ENCODE assay signal across 12 mouse cellular contexts in the genomic region with DNA sequence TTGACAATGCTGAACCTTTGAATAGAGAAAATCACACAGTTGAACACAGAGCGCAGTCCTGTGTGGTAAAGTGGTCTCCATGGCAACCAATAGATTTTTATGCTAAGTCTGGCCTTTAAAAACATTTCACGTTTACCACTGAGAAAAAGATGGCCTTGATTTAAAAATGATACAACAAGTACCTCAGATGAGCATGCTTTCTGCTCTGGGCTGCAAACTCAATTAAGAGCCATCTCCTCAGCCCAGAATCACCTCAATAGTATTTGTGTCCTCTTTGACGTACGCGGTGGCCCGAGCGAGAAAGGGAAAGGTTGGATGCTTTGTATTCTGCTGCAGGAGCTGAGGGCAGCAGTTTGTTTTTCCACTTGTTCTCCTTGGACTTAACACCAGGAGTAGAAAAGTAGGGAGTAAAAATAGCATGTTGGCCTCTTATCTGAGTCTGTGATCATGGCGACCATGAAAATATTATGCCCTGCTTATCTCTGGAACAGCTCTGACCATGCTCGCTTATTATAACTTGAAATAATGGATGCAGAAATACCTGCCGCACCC.
A peak's percentile ranks its signal among the peaks of the same experiment; 100 is the strongest.
DNase-seq lines count a peak whose midpoint lies in the region; ATAC-seq and TF ChIP-seq lines count a peak whose summit lies in the region.
"Had no signal": no experiment of that assay in that cellular context is flagged by ENCODE, and none has a peak within 500 bp of the region (broad histone marks: within the 10 kb centered on the region; RNA-seq: fewer than 3 reads in every experiment).

No protein-coding gene starts in this region.

- no peak for TF ChIP-seq CTCF in left cerebral cortex, adult 2 months (IDR thresholded peaks at IDR 0.05)
- no peak for TF ChIP-seq CTCF in forebrain, postnatal 0 days (IDR thresholded peaks at IDR 0.05; ENCODE audit: low read depth)

- peak; percentile 91 for ATAC-seq in forebrain, postnatal 0 days
- no peak for ATAC-seq in heart, embryonic 14.5 days (ENCODE audit: insufficient number of reproducible peaks, insufficient read depth, low FRiP score, low read depth)
- peak; percentile 78 for ATAC-seq in midbrain, embryonic 16.5 days
- no peak for ATAC-seq in megakaryocyte progenitor cell, adult 5-6 weeks (replicated peaks; ENCODE audit: poor library complexity)

- H3K4me3 ChIP-seq in left cerebral cortex, adult 2 months: no peak overlapping the region
- H3K4me3 ChIP-seq in forebrain, postnatal 0 days (ENCODE audit: low read depth, low read length): no peak overlapping the region
- H3K4me3 ChIP-seq in heart, embryonic 14.5 days (ENCODE audit: control insufficient read depth in 1 of 2, insufficient read depth in 1 of 2, low read depth in 1 of 2, low read length in 2 of 2): no peak overlapping the region
- no peak overlapping the region for H3K4me3 ChIP-seq in midbrain, embryonic 16.5 days (ENCODE audit: low read depth, low read length)
- H3K4me3 ChIP-seq: neural tube, embryonic 12.5 days had no signal

- 41% methylated on average over 10 of the region's 10 CpGs for WGBS in forebrain, postnatal 0 days
- WGBS in heart, embryonic 14.5 days: 38% methylated on average over 10 of the region's 10 CpGs
- 52% methylated on average over 10 of the region's 10 CpGs for WGBS in midbrain, embryonic 16.5 days

- H3K9ac ChIP-seq in forebrain, postnatal 0 days: no peak overlapping the region
- peak overlapping the region; percentile 46; the same call in 1 of the 2 replicates for H3K9ac ChIP-seq in heart, embryonic 14.5 days (ENCODE audit: low read length)
- no peak overlapping the region for H3K9ac ChIP-seq in midbrain, embryonic 16.5 days (ENCODE audit: low read depth, low read length)
- H3K9ac ChIP-seq: neural tube, embryonic 12.5 days had no signal

- DNase-seq in left cerebral cortex, adult 2 months (ENCODE audit: extremely low spot score in 1 of 2, low spot score in 2 of 2): no peak
- no peak for DNase-seq in left cerebral cortex, adult 8-10 months (ENCODE audit: low spot score in 2 of 2)
- DNase-seq in forebrain, postnatal 0 days: peak; percentile 62
- no peak for DNase-seq in right cerebral cortex, postnatal 36 days (ENCODE audit: low spot score in 2 of 2)
- no peak for DNase-seq in retina, embryonic 14.5 days (ENCODE audit: low spot score)
- DNase-seq: embryo, embryonic 11 days; kidney, adult 11 months; left cerebral cortex, postnatal 4 days had no signal

- intact Hi-C loops in left cerebral cortex, adult 2 months (cut with DNase I): no loop called here

- peaks cover 16% of the 10 kb centered on the region for H3K4me1 ChIP-seq in forebrain, postnatal 0 days (ENCODE audit: insufficient read depth)
- peaks cover 12 to 25% of the 10 kb centered on the region in 2 experiments for H3K4me1 ChIP-seq in heart, embryonic 14.5 days (ENCODE audit: control insufficient read depth in 2 of 2, insufficient read depth in 2 of 2, low read length in 2 of 2)
- H3K4me1 ChIP-seq in midbrain, embryonic 16.5 days (ENCODE audit: control insufficient read depth, insufficient read depth, low read length): peaks cover 11% of the 10 kb centered on the region

- no peaks in the 10 kb centered on the region for H3K27me3 ChIP-seq in forebrain, postnatal 0 days (ENCODE audit: insufficient read depth, low read length)
- H3K27me3 ChIP-seq in heart, embryonic 14.5 days (ENCODE audit: control insufficient read depth, insufficient read depth, low read length): no peaks in the 10 kb centered on the region
- no peaks in the 10 kb centered on the region for H3K27me3 ChIP-seq in midbrain, embryonic 16.5 days (ENCODE audit: control insufficient read depth, insufficient read depth, low read depth, low read length)
- H3K27me3 ChIP-seq: neural tube, embryonic 12.5 days had no signal

- H3K9me3 ChIP-seq in forebrain, postnatal 0 days (ENCODE audit: low read length): no peaks in the 10 kb centered on the region
- no peaks in the 10 kb centered on the region for H3K9me3 ChIP-seq in heart, embryonic 14.5 days (ENCODE audit: control insufficient read depth, low read length)
- no peaks in the 10 kb centered on the region for H3K9me3 ChIP-seq in midbrain, embryonic 16.5 days (replicated peaks; ENCODE audit: control insufficient read depth, low read length, poor library complexity, severe bottlenecking)
- H3K9me3 ChIP-seq: neural tube, embryonic 12.5 days had no signal

- H3K4me2 ChIP-seq in forebrain, postnatal 0 days (ENCODE audit: low read depth): no peak overlapping the region
- peak overlapping the region; percentile 36 for H3K4me2 ChIP-seq in heart, embryonic 14.5 days (ENCODE audit: low read length)
- no peak overlapping the region for H3K4me2 ChIP-seq in midbrain, embryonic 16.5 days (ENCODE audit: low read length)
- H3K4me2 ChIP-seq: neural tube, embryonic 12.5 days had no signal

- H3K27ac ChIP-seq in left cerebral cortex, adult 2 months: peak overlapping the region; percentile 92
- peak overlapping the region; percentile 66 for H3K27ac ChIP-seq in forebrain, postnatal 0 days (ENCODE audit: low read depth, low read length)
- H3K27ac ChIP-seq in heart, embryonic 14.5 days (replicated peaks in 1 of 2; ENCODE audit: control insufficient read depth in 1 of 2, insufficient read depth in 1 of 2, low read depth in 2 of 2, low read length in 2 of 2): peak overlapping the region; percentile 38 to 51; a peak in 2 of 4 replicates
- H3K27ac ChIP-seq in midbrain, embryonic 16.5 days (ENCODE audit: low read length): peak overlapping the region; percentile 77
- H3K27ac ChIP-seq: neural tube, embryonic 12.5 days had no signal

- no peaks in the 10 kb centered on the region for H3K36me3 ChIP-seq in forebrain, postnatal 0 days (ENCODE audit: insufficient read depth)
- H3K36me3 ChIP-seq in heart, embryonic 14.5 days (ENCODE audit: control insufficient read depth, insufficient read depth, low read length): no peaks in the 10 kb centered on the region
- H3K36me3 ChIP-seq in midbrain, embryonic 16.5 days (ENCODE audit: control insufficient read depth, insufficient read depth, low read length): no peaks in the 10 kb centered on the region
- H3K36me3 ChIP-seq: neural tube, embryonic 12.5 days had no signal

Comparison
In these comparisons a context has a peak if more than half of its experiments do, and no peak if none do; other contexts are left out.
1. ATAC-seq: peak in forebrain, postnatal 0 days (single experiment) and midbrain, embryonic 16.5 days (single experiment); none in heart, embryonic 14.5 days (single experiment) and megakaryocyte progenitor cell, adult 5-6 weeks (single experiment).
2. Peak in every context shown above with its lines, with median percentiles within 50 percentile points of each other: H3K27ac ChIP-seq.